Mouse (Mus musculus) cerebellum, postnatal 25 days (tissue): Measurements from ENCODE around the gene Six1.
"Not testable (repeated sequence)": the region's sequence is repeated elsewhere in the genome, so short reads cannot be mapped to it uniquely, and the experiment has no call there.

Source experiments
- DNase-seq, 2 experiments: peaks; one replicate each; pipeline ENCODE4 v3.0.0; 2021; ENCODE audit warnings: mixed read lengths in 2 of 2

The Six1 gene

GRCm38 (mm10) chr12:73032665-73033064 is 21.0 kb downstream of the Six1 start:
- no peak for DNase-seq

GRCm38 (mm10) chr12:73031315-73031714 is 22.4 kb downstream of the Six1 start:
- DNase-seq, result no peak

- DNase-seq, result no peak
These were observed 28.2 kb downstream of the Six1 start for GRCm38 (mm10) chr12:73025490-73025889.

GRCm38 (mm10) chr12:73020941-73021340 is 32.7 kb downstream of the Six1 start:
- DNase-seq, result peak; percentile 66 to 83

DNA sequence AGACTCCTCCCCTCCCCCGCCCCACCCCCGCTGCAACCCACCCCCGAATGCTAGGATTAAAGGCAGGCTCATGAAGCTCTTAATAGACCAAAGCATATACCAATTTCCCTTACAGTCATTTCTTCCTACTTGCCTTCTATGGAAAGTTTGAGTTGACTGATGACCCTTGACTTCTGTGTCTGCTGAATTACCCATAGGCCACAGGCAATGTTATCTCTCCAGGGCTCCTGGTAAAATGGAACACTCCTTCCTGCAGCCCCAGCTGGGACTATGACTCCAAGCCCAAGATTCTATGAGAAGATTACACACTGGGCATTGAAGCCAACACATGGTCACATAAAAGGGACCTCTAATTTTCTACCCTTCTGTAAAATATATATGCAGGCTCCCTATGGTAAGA is 33.3 kb downstream of the Six1 start:
- no peak for DNase-seq

DNA sequence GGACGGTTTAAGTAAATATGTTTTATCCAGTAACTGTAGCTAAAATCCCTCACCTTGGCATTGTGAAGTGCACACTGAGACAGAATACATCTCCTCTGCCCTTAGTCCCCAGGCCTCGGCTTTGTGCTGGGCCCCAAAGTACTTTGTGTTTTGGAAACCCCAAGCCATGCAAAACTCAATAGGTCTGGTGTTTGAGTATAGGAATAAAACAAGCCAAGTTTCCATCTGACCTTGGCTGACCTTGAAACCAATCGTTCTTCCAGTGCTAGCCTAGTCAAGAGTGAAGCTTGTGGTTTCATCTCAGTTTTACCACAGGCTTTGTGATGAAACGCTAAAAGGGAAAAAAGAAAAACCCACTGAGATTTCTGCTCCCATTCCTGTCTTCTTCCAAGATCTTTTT is 34.8 kb downstream of the Six1 start:
- DNase-seq, result no peak

- no peak for DNase-seq
These were observed 37.5 kb downstream of the Six1 start for GRCm38 (mm10) chr12:73016171-73016570.

GRCm38 (mm10) chr12:73014311-73014710 is 39.4 kb downstream of the Six1 start:
- no peak for DNase-seq

- no peak for DNase-seq
These were observed 40.9 kb downstream of the Six1 start for GRCm38 (mm10) chr12:73012824-73013223.

DNA sequence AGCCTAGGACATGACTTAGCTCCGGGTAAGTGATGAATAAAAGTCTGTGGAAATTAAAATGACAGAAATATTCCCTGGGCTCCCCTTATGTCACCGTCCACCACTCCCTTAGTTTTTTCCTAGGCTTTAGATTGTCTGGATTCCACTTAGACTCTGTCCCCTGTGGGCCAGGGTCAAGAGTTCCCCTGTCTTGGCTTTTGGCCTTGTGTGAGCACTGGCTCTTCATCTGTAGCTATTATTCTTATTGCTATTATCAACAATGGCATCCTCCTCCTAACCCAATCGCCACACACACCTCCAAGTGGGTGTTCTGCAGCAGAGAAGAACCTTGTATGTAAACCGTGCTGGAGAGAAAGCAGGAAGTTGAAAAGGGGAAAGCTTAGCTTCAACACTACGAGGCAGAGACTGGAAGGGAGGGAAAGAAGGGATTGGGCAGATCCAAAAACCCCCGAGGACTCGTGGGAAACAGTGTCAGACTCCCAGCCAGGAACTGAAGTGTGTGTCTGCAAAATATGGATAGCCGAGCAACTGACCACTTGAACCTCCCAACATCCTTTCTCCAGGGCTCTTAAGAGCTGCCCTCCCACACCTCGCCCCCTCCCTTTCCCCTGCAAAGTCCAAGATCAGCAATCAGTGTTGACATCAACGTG is 41.4 kb downstream of the Six1 start:
- no peak for DNase-seq

DNA sequence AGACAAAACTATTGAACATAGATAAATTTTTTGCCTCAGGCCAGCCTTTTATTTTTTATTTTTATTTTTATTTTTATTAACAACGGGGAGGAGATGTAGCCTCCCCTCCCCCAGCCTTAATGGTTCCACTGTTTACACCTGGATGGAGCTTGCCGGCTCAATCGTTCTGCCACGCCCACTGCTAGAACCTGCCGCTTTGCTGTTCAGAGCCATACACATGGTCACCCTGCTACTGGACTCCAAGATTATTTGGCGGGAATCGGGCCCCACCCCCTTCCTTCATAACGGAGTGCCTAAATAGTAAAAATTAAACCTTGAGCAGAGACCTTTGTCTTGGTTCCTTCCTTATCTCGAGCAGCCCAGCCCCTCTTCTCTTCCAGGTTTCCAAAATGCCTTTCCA is 50.8 kb downstream of the Six1 start:
- DNase-seq, result not testable (repeated sequence)

GRCm38 (mm10) chr12:73002281-73002680 is 51.4 kb downstream of the Six1 start:
- DNase-seq, result peak; percentile 32 to 60

- DNase-seq, result no peak
These were observed 55.3 kb downstream of the Six1 start for GRCm38 (mm10) chr12:72998105-72999001.

- peak in 1 of 2 experiments; percentile 17 for DNase-seq
These were observed 57.0 kb downstream of the Six1 start for GRCm38 (mm10) chr12:72996646-72997045.
